Mouse (Mus musculus) left cerebral cortex, adult 9 months (tissue): ENCODE data around the gene Slc35d1.
A peak's percentile ranks its signal among the peaks of the same experiment; 100 is the strongest.

Experiments used
- DNase-seq, 2 experiments: peaks; one replicate each; pipeline ENCODE4 v3.0.0; 2022; ENCODE audit warnings: low spot score in 2 of 2

Gene Slc35d1

GRCm38 (mm10) chr4:103214925-103215820 is at the start of gene Slc35d1:
TSS of gene Slc35d1 (minus strand) at chr4:103215164.
- peak; percentile 33 to 72 for DNase-seq

- no peak for DNase-seq
Observed at GRCm38 (mm10) chr4:103263812-103264396, 48.9 kb upstream of the Slc35d1 start.

GRCm38 (mm10) chr4:103263378-103263777 is 48.4 kb upstream of the Slc35d1 start:
- no peak for DNase-seq

DNA sequence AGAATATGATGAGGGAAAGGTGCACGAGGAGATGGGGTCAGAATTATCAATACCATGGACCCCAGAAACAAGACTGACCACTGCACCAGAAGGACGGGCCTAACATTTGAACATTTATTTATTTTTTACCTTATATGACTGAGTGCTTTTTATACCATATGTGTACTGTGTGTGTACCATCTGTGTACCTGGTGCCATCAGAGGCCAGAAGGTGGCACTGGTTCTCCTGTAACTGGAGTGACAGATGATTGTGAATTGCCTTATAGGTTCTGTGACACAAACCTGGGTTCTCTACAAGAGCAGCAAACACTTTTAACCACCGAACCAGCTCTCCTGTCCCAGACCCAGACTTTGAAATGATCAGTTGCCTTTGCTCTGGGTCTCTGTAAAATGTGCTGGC is 43.9 kb upstream of the Slc35d1 start:
- DNase-seq: no peak

DNA sequence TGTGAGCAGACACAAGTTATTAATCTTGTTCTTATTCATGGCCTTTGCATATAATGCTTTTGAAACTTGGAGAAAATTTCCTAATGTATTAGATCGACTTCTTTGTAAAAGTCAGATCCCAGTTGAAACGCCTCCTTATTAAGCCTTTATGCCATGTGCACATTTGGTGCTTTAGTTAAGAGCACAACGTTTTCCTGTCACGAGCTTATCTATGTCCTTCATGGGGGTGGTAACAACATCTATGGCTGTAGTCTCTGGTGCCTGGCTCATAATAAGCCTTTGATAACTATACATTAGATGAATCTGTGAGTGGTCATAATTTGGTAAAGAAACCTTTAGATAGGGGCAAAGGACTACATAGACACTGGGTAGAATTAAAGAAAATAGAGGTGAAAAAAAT is 38.9 kb upstream of the Slc35d1 start:
- DNase-seq: no peak

DNA sequence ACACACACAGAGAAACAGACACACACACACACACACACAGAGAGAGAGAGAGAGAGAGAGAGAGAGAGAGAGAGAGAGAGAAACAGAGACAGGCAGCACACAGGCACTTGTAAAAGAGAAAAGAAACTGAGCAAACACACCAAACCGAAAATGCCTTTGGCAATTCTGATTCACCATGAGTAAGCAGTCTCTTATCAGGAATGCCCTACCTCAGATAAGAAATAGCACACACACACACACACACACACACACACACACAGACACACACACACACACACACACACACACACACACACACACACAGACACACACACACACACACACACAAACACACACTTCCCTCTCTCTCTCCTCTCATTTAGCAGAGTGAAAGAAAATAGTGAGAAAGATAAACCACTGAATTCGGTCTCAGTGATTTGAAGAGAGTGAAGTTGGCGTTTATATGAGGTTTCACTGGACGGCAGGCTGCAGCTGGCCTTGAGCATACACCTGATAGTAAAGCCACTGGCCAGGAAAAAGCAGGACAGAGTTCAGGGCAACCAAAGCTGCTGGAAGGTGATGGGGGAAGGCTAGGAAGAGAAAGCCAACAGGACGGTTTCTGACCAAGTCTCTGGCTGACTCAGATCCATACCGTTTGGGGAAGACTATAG is 34.6 kb upstream of the Slc35d1 start:
- no peak for DNase-seq

DNA sequence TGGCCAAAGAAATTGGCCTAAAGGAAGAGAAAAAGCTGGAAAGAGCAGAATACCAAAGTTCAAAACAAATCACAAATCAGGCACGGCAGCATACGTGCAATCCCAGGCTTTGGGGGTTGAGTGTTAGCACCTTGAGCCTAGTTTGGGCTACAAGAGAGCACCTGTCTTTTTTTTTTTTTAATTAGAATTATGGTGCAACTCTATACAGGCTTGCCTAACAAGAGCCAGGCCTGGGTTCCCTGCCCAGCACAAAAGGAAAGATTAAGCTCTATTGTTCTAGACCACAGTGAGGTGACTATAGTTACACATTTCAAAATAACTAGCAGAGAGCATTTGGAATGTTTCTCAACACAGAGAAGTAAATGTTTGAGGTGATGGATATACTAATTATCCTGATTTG is 32.8 kb upstream of the Slc35d1 start:
- DNase-seq: no peak

- no peak for DNase-seq
Observed at GRCm38 (mm10) chr4:103247249-103247648, 32.3 kb upstream of the Slc35d1 start.

GRCm38 (mm10) chr4:103232156-103232555 is 17.2 kb upstream of the Slc35d1 start:
- DNase-seq: no peak

GRCm38 (mm10) chr4:103222854-103223253 is 7.9 kb upstream of the Slc35d1 start:
- no peak for DNase-seq

DNA sequence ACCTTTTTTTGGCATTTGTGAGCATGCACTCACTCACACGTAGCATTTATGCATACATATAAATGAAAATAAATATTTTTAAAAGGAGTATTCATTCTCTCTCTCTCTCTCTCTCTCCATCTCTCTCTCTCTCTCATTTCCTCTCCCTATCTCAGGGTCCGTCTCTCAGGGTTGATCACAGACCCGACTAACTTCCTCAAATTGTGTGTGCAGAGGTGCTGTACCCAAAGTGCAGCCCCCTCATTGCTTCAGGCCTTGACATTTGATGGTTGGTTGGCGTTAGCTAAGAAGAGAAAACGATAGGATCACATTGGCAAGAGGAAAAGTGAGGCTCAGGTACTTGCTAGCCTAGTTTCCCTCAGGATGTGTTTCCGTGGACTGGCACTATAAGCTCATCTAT is 6.8 kb upstream of the Slc35d1 start:
- DNase-seq: no peak

DNA sequence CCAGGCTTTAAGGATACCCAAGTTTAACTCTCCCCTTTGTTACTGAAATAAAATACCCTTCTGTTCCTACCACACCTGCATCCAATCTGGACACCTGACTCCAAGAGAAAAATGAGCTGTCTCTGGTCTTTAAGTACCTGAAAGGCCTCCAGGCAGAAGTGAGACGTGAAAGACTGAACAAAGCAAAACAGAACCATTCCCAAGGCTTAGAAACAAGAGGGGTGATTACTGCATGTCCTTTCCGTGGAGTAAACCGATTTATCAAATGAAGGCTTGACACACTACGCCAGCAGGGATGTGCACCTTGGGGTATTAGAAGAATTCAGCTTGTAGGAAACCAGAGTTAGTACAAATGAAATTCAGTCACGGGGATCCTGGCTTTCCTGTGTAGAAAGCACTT is 4.0 kb upstream of the Slc35d1 start:
- no peak for DNase-seq

DNA sequence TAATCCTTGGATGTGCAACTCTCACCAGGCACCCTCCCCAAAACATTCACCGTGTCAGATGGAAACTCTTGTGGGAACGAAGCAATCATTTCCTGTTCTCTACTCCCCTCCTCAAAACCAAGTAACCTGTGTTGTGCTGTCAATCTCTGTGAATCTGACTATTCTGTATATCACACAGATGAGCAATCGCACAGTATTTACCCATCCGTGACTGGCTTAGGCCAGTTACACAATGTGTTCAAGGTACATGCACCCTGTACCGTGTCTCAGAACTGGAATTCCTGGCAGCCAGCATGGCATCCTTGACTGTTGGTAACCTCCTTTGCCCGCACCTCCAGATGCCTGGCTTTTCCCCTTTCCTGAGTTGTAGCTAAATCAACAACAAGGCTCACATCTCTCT is 1.1 kb upstream of the Slc35d1 start:
- no peak for DNase-seq

DNA sequence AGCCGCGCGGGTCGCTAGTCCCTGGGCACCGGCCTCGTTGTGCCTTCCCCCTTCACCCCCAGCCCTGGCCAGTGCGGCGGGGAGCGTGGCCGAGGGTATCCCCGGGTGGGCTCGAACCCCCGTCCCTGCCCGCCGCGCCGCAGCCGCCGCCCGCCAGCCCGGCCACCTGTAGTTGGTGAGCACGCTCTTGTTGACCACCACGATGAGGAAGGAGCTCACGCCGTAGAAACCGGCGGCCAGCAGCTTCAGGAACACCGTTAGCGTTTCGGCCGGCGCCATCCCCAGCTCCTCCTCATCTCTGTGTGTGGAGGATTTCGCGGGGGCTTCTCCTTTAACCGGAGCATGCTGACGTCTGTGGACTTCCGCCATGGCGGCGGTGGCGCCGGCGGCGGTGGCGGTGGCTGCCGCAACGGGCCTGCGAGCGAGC is 453 bp downstream of the Slc35d1 start:
- peak; percentile 37 to 70 for DNase-seq

- no peak for DNase-seq
Observed at GRCm38 (mm10) chr4:103213859-103214497, 986 bp downstream of the Slc35d1 start.

- no peak for DNase-seq
Observed at GRCm38 (mm10) chr4:103208553-103208952, 6.4 kb downstream of the Slc35d1 start.

GRCm38 (mm10) chr4:103203646-103204045 is 11.3 kb downstream of the Slc35d1 start:
- DNase-seq: no peak

DNA sequence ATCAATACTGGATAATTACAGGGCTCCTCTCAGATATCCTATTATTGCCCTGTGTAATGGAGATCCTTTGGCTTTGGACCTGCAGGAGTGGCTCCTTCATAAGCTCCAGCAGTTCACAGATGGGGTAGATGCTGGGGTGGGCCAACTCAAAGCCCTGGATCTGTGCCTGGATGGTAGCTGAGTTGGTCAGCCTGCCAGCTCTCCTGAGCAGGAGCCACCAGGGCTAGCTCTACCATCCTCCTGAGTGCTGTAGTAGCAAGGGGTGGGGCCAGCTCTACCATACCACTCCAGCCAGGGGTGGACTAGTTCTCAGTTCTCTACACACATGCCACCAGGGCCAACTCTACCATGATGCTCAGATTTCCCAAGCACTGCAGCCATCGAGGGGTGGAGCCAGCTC is 14.9 kb downstream of the Slc35d1 start:
- no peak for DNase-seq

DNA sequence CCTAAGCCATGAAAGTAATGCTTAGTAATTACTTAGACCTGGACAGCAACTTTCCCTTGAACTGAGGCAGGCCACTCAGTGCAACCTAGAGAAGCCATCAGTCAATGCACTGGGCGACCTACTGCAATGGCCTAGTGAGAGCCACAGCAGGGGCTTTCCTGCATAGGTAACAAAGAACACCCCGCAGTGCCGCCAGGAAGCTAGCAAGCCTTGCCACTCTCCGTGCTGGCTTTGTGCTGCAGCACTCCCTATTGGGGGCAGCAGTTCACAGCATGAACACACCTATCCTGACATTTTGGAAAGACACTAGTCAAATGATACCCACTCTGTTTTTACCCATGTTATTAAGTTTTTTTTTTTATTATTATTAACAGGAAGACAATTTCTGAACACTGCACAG is 15.9 kb downstream of the Slc35d1 start:
- DNase-seq: no peak

DNA sequence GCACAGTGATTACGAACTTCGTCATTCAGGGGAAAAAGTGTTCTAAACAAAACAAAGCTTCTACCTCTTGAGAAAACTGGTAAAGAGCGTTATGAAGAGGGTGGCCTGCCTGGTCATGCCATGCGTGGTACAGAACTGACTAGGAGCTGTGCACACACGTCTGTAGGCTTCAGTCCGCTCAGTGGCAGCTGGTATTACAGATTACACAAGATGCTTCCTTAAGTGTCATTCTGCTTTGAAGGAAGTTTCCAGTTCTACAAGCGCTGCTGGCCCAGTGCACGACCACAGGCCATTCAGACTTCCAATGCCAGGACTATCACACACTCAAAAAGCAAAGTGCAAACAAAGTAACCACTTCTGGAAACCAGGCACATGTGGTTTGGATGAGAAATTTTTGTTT is 17.6 kb downstream of the Slc35d1 start:
- DNase-seq: no peak

DNA sequence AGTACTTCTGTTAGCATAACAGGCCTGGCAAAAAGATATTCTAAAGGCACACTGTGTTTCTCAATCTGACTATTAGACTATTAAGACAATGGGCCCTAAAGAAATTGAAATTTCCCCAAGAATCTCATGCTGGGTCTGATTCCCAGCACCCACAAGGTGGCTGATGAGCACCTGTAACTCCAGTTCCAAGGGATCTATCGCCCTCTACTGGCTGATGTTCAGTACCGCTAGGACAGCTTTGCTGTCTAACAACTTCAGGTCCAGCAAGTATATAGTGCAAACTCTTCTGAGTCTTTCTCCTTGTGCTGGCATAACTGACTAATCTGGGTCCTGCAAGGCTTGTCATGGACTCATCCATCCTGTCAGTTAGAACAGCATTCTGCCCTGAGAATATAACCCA is 22.5 kb downstream of the Slc35d1 start:
- no peak for DNase-seq
